Mouse (Mus musculus) heart, postnatal 36 days (tissue): ENCODE results near the gene Ccm2. TPM values are rescaled to one million over a fixed set of nuclear protein-coding genes. Genes with fewer than 3 reads are reported as not detected.

Experiments
- DNase-seq, 2 experiments: peaks; one replicate each; pipeline ENCODE4 v3.0.0; 2021 to 2022
- intact Hi-C: fragments of 180-260 bp; cut with DNase I; formaldehyde crosslinking; loops from one replicate; pipeline ENCODE4 v1.15.1; 2025
- total RNA-seq, 2 experiments: library from RNA; stranded (reverse); gene quantifications; 2 replicates each; pipeline ENCODE4 v1.2.3; 2021

The Ccm2 gene
- total RNA-seq, 2 experiments from 2014 or later, result 24.1 to 30.2 TPM

DNA sequence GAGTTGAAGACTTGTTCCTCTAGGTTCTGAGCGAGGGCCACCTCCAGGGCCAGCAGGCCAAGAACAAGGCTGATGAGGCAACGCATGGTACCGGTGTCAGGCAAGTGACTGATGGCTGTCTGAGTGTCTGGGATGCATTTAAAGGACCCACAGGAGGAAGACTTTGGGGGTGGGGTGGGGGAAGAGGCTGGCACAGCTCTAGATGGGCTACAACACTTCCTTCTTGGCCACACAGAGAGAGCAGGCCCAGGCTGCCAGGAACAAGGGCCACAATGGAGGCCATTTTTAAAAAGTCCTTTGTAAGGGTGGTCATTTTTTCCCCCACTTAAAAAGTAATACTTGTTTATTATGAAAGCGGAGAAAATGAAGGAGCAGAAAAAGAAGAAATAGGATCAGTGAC is 91.8 kb downstream of the Ccm2 start, which contains the start of gene Wap:
Gene Wap (minus strand): TSS at position 101 of the 400 bp plus-strand sequence.
- DNase-seq, result no peak
- intact Hi-C loops, result no loop called here

DNA sequence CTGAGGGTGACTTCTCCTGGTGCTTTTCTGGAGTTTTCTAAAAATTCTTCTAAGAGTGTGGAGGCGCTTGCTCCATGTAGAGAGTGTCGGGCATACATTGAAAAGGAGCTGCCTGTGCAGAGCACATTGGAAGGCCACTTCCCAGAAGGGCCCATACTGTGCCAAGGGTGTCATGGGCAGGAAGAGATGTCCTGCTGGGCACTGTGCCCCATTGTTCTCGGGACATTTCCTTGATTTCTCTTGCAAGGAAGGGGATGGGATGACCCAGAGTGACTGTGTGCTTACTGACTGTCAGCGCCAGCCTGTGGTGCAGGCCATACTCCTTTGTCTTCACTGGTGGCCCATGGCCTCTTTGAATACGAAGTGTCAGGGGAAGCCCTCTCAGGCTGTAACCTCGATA is 92.4 kb downstream of the Ccm2 start:
- DNase-seq, result no peak
- intact Hi-C loops, result no loop called here

DNA sequence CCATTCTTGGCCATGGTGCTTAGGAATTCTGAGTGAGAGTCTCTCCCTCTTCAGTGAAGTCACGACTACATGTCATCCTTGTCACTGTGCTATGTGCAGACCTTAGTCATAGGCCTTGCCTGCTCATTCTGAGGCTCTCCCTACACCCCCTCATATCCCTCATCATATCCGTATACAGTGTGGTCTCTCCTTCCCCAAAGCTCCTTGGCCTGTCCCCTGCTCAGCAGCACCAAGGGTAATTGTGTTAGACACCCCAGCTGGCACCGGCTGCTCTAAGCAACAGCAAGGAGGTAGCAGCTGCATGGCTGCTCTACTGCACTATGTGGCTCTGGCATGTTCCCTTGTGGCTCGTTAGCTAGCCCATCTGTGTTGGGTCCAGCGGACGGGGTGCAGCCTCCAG is 97.9 kb downstream of the Ccm2 start:
- no peak for DNase-seq
- intact Hi-C loops, result no loop called here

Other genes starting within 250 kb of the Ccm2 start
- gene Zmiz2, start 157.8 kb upstream of the Ccm2 start, total RNA-seq, result 10 to 100 TPM; 35.0 to 39.5 TPM
- gene Ppia, start 131.4 kb upstream of the Ccm2 start, total RNA-seq, result 100 to 1,000 TPM; 331 to 351 TPM
- gene H2afv, start 102.4 kb upstream of the Ccm2 start, total RNA-seq, result 10 to 100 TPM; 70.4 to 83.8 TPM
- gene Purb, start 71.0 kb upstream of the Ccm2 start, total RNA-seq, result 10 to 100 TPM; 32.7 to 35.6 TPM
- 1 to 10 TPM; 1.2 to 2.2 TPM for gene Myo1g, start 25.9 kb upstream of the Ccm2 start, total RNA-seq
- gene Nacad, start 59.2 kb downstream of the Ccm2 start, total RNA-seq, result 1 to 10 TPM in 1 of 2 experiments, under 1 TPM in 1; 0.92 to 1.0 TPM
- 10 to 100 TPM; 93.4 to 98.4 TPM for gene Tbrg4, start 79.2 kb downstream of the Ccm2 start, total RNA-seq
- gene Wap, start 91.8 kb downstream of the Ccm2 start, total RNA-seq, result not detected
- 1 to 10 TPM; 5.8 to 8.0 TPM for gene Ramp3, start 111.6 kb downstream of the Ccm2 start, total RNA-seq